Mouse (Mus musculus): ENCODE measurements around the gene Vmn1r120.
"Not testable (repeated sequence)": the region's sequence is repeated elsewhere in the genome, so short reads cannot be mapped to it uniquely, and the experiment has no call there.

Gene Vmn1r120

DNA sequence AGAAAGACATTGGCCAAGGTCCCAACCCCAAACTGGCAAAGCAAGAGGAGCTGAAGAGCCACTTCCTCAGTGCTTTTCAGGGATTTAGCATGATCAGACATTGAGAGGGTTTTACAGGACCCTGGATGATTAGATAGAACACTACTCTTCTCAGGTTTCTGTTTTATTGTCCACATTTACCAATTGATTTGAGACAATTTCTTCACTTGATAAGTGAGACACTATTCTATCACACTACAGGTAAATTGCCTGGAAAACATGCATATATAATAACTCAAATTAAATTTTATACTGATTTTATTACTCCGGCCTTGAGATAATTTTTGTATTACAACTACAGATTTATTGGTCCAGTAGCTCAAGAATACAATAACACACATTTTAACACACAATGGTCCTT, at the start of gene Vmn1r120:
Gene Vmn1r120 (minus strand): TSS at position 101 of the 400 bp plus-strand sequence.
- ATAC-seq (ENCODE audit: insufficient number of reproducible peaks, low FRiP score, low TSS enrichment), result not testable (repeated sequence)

DNA sequence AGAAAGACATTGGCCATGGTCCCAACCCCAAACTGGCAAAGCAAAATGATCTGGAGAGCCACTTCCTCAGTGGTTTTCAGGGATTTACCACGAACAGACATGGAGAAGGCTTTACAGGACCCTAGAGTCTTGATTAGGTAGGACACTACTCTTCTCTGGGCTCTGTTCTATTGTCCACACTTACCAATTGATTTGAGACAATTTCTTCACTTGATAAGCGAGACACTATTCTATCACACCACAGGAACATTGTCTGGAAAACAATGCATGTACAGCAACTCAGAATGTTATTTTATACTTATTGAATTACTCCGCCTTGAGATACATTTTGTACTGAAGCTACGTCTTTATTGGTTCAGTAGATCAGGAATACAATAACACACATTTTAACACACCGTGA, 44.8 kb upstream of the Vmn1r120 start, which contains the start of gene Vmn1r121:
Gene Vmn1r121 (minus strand): TSS at position 101 of the 400 bp plus-strand sequence.
- not testable (repeated sequence) for ATAC-seq (ENCODE audit: insufficient number of reproducible peaks, low FRiP score, low TSS enrichment)

DNA sequence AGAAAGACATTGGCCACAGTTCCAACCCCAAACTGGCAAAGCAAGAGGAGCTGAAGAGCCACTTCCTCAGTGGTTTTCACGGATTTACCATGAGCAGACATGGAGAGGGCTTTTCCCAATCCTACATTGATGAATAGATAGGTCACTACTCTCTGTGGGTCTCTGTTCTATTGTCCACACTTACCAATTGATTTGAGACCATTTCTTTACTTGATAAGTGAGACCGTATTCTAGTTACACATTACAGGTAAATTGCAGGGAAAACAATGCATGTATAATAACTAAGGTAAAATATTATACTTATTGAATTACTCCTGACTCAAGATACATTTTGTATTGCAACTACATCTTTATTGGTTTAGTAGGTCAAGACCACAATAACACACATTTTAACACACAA, 41.2 kb downstream of the Vmn1r120 start, which contains the start of gene Vmn1r119:
Gene Vmn1r119 (minus strand): TSS at position 101 of the 400 bp plus-strand sequence.
- ATAC-seq (ENCODE audit: insufficient number of reproducible peaks, low FRiP score, low TSS enrichment), result not testable (repeated sequence)

Data from cerebellum, adult (tissue).